Mouse (Mus musculus) gastrocnemius, postnatal 14 days (tissue): ENCODE results near the gene Polr3f. TPM values are rescaled to one million over a fixed set of nuclear protein-coding genes. Genes with fewer than 3 reads are reported as not detected.

Source experiments
- DNase-seq: peaks from one replicate; pipeline ENCODE4 v3.0.0; 2021; ENCODE audit warnings: mixed read lengths
- intact Hi-C: fragments of 180-260 bp; cut with DNase I; formaldehyde crosslinking; loops from one replicate; pipeline ENCODE4 v1.15.1; 2025; ENCODE audit warnings: low total_unique reads
- long read RNA-seq, 2 experiments: library from polyadenylated mRNA; stranded (forward); transcript quantifications; one replicate each; pipeline ENCODE4 v2.0.0; 2021
- total RNA-seq, 2 experiments: library from RNA; stranded (reverse); gene quantifications; 2 replicates each; pipeline ENCODE4 v1.2.3; 2021

The Polr3f gene
- total RNA-seq = 10 to 100 TPM in 1 of 2 experiments, 1 to 10 TPM in 1; 7.9 to 10.6 TPM
- long read RNA-seq, experiment 1, full-length matches to known transcripts = 2 of 3 reads
- long read RNA-seq, experiment 1, partial matches to known transcripts = 1 of 3 reads
- long read RNA-seq, experiment 1, other reads (novel, unspliced or antisense) = 0 of 3 reads
- long read RNA-seq, experiment 2, full-length matches to known transcripts = 3 of 3 reads
- long read RNA-seq, experiment 2, partial matches to known transcripts = 0 of 3 reads
- long read RNA-seq, experiment 2, other reads (novel, unspliced or antisense) = 0 of 3 reads

DNA sequence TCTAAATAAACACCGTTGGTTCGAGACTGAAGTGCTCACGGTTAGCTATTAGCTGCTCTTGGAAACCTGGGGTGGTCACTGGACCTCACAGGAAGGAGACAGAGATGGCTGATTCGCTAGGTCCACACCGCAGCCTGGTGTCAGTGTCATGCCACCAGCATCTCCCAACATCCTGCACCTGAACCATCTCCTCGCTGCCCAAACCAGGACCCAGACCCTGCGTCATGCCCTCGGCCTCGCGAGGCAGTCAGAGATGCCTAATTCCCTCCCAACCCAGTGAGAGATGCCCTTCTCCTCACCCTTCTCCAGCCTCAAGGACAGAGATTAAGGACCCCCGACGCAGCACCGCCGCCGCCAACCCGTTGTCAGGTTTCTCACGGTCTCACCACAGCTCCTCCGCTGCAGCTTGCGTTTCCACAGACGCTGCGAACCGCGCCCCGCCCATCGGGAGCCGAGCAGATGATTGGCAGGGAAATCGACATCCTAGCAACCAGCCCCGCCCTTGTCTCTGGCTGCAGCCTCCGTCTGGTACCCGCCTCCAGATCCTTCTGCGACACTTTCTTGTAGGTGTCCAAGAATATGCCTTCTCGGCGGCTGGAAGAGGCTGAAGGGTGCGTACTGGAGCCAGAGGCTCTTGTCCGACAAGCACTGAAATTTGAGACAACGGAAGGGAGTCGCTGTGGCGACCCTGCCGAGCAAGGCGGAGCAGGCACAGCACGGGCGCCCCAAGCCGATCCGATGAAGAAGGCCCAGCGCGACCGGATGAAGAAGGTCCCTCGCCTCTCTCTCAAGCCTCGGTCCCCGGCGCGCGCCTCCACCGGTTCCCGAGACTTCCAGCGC lies at the start of gene Polr3f, which contains the start of gene Dzank1:
Gene Polr3f (plus strand): TSS at position 738 of the 840 bp plus-strand sequence.
Gene Dzank1 (minus strand): TSS at position 434 of the 840 bp plus-strand sequence.
- peak; percentile 96 for DNase-seq
- intact Hi-C loops = no loop called here

DNA sequence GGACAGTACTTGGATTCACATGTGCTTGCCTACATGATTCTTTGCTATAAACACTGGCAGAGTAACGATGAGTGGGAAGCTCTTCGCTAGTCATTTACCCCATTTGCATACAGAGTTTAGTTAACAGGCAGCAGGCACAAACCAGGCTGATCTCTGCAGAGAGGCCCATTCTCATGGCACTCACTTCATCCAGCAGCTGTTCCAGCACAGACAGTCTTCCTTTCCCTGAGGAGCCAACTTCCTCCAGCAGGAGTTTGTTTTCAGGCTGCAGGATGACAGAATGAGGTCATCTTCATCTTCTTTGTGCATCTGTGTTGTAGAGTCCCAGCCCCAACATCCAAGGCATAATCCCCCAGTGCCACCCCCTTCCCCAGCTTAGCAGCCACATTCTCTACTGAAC lies 48.1 kb upstream of the Polr3f start:
- DNase-seq = no peak
- intact Hi-C loops = no loop called here

DNA sequence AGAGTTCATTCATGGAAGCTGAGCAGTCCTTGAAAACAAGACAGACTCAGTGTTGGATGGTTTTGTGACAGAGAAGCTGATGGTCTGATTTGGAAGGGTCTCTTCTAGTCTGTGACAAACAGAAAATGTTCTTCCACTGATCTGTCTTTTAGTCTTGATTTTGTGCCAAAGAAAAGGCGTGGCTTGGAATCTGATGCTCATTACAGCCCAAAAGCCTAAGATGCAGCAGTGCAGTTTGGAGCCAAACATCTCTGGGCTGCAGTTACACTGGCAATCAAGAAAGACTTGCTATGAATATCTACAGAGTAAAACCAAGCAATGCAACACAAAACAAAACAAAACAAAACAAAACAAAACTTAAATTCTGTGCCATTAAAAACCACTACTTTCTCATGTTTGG lies 43.4 kb upstream of the Polr3f start:
- no peak for DNase-seq
- intact Hi-C loops = no loop called here

DNA sequence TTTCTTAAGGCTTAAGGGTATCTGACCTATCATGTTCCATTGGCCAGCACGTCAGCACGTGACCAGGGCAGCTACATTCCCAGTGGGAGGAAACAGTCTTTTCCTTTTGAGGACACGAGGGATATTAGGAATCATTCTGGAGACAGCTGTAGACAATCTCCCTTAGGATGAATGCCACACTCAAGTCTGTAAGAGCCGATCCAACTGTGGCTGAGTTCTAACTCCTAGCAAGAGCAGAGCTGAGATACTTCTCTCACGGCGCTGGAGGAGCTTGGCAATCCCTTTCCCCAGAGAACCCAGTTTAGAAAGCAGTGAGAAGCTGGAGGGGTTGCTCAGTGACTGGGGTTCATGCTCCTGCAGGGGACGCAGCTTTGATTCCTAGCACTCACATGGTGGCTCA lies 42.1 kb upstream of the Polr3f start:
- intact Hi-C loops = no loop called here
- no peak for DNase-seq

DNA sequence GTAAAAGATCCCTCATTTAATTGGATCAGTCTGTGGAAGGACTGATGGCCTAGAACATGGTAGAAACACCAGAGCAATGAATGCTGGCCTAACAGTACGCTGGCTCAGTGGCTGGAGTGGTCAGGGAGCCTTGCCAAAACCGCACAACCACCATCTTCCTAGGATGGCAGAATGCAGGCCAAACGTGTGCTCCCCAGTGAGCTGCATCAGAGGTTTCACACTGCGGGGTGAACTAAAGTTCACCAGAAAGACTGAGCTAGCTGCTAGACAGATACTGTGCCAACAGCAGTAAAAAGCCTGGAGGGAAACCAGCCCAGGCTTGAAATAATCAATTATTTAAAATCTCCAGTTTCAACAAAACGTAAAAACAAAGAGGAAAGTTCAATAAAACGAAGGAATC lies 40.0 kb upstream of the Polr3f start:
- intact Hi-C loops = no loop called here
- peak; percentile 22 for DNase-seq

DNA sequence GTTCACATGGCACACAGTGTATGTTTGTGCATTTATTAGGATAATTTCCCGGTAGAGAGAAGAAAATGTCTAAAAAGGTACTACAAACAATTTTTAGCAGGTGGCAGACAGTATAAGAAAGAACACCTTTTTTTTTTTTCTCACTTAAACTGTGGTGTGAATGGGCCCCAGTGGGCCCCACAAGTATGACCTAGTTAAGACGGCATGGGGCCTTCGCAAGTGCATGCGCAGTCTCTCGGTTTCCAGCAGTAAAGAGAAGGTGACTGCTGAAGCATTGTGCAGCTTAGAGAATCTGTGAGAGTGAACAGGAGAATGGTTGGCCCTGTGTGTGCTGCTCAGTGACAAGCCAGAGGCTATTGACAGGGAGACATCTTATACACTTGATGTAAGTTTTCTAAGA lies 38.2 kb upstream of the Polr3f start:
- no peak for DNase-seq
- intact Hi-C loops = no loop called here

DNA sequence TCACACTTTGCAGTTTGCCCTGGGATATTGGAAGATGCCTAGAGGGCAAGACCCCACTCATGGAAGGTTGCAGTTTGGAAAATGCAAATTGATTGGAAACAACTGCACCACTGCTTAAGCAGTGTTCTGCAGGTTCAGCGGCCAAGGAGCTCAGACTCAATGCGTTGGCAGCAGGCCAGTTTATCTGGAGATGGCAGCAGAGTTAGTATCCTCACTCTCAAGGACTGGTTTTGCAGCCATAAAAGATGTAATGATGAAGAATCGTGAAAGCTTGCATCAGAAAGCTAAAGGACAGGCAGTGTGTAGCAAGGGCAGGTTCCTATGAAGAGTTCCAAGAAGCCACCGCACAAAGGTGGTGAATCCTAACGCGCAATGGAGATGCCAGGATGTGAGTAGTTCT lies 25.4 kb upstream of the Polr3f start:
- DNase-seq = no peak
- intact Hi-C loops = no loop called here

DNA sequence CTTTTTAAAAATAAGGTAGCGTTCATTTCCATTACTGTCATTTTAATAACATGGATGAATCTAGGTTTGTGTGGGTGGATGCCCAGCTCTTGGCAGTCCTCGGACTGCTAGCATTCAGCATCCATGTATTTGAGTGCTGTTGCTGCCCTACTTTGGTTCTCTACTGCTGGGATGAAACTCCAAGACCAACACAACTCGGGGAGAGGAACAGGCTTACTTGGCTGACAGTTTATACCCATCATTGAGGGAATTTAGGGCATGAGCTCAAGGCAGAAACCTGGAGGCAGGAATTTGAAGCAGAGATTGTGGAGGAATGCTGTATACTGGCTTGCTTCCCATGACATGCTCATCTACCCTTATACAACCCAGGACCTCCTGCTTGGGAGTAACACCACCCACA lies 12.9 kb upstream of the Polr3f start:
- intact Hi-C loops = no loop called here

DNA sequence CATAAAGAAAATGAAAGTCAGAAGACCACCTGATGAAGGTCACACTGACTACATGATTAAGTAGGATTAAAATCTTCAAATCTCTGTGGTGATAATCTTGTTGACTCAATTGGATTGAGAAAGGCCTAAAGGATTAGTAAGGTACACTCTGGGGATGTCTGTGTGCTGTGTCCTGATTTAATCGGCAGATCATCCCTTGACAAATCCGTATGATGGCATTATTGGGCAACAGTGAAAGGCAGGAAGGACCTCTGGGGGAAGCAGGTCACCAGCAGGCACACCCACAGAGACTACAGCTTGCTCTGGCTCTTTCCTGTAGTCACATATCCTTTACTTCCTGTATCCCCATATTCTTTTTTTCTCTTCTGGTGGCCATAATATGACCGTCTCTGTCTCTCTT lies 7.7 kb upstream of the Polr3f start:
- intact Hi-C loops = no loop called here
- no peak for DNase-seq

More for the DNA sequence above, 12.9 kb upstream of the Polr3f start:
- no peak for DNase-seq

DNA sequence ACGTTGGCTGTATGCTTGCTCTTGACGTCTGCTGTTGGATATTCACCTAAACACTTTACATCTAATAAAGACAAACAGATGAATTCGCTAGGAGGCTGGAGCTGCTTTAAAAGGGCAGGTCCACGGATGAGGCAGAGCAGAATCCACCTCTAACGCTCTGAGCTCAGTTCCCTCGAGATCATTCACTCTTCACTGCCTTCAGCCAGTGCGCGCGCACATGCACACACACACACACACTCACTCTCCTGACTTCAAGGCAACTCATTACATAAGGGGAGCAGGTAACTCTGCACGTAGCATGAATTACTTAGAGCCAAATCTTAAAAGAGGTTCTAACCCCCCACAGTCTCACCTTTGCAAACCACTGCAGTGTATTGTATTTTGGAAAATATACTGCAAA lies 1.7 kb upstream of the Polr3f start:
- intact Hi-C loops = no loop called here
- DNase-seq = no peak

DNA sequence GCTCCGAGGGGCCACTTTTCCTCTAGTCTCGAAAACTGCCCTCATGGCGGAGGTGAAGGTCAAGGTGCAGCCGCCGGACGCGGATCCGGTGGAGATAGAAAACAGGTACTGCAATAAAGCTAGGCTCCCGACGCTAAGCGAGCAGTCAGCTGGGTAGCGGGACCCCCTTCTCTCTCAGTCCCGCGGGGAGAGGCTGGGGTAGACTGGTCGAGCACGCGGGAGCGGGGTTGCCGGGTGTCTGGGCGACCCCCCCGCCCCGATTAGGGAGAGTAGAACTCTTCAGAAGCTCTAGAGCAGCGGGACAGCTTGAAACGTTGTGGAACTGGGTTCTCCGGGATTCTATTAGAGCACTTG lies 280 bp downstream of the Polr3f start:
- no peak for DNase-seq
- intact Hi-C loops = no loop called here

DNA sequence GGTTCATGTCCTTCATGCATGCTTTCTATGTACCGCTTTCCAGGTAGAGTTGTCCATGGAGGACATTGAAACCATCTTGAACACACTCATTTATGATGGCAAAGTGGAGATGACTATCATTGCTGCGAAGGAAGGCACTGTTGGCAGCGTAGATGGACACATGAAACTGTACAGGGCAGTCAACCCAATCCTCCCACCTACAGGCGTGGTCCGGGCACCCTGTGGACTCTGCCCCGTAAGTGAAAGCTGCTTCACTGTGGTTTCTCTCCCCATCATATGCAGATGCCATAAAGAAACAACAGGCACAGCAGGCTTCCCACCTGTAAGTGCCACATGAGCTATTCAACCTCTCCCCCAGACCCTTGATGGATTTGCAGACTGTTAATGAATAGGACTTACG lies 9.6 kb downstream of the Polr3f start:
- DNase-seq = no peak
- intact Hi-C loops = no loop called here

DNA sequence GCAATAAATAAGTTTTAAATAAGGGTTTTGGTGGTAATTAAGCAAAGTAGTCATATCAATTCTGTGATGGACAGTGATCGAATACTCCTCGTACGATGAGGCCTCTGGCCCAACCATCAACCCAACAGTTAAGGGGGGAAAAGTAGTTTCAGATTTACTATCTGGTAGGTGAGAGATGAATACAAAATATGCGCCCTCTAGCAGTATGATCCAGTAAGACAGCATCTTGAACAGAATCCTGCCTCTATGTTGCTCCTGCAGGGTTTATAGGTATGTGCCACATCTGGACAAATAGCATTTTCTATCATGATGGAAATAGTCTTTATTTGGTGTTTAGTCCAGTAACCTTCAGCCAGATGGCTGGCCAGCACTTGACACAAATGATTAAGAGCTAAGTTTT lies 13.7 kb downstream of the Polr3f start:
- no peak for DNase-seq
- intact Hi-C loops = no loop called here

DNA sequence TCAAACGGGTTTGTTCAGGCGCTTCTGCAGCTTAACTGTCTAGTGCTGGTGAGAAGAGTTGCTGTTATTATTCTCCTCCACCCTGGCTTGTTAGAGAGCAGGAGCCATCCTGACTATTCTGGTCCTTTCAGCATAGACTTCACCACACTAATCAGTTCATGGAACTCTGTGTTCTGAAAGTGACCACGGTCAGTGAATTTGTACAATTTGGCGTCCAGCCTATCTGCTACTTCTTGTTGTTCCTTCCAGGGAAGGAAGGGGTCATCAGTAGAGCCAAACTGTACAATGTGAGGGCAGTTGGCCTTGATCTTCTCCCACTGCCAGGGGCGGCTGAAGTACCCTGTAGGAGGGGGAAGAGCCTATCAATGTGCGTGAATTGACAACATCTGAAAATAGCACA lies 16.2 kb downstream of the Polr3f start:
- intact Hi-C loops = no loop called here
- DNase-seq = no peak

DNA sequence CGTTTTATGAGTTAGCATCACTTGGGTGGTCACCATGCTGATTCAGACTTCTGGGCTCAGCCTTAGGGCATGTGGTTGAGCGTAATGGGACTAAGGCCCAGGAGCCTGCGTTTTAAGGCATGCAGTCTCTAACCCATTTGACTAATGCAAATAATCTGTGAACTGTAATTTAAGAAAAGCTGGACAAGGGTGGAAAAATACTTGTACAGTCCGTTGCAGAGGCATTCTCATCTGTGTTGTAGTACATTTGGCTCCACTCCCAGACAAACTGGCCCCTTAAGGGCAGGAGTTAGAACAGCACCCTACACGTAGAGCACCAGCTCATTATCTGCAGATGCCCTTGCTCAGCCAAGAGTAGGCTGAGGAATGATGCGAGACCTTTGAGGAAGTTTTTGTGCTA lies 17.1 kb downstream of the Polr3f start:
- intact Hi-C loops = no loop called here
- no peak for DNase-seq

DNA sequence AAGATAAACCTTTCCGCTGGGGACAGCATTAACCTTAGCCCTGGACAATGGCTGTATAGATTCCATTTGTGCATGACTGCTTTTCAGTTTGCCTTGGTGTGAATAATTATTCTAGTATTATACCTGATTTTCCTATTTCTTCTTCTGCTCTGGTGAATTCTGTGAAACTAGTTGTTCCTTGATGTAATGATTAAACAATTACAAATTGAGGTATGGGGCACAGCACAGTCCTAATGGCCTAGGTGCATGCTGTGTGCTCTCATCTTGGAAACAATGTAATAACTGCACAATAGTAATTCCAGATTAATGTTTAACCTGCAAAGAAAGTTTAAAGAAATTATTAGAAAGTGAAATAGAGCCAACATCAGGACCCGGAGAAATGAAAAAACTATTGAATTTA lies 17.5 kb downstream of the Polr3f start:
- intact Hi-C loops = no loop called here
- DNase-seq = no peak

DNA sequence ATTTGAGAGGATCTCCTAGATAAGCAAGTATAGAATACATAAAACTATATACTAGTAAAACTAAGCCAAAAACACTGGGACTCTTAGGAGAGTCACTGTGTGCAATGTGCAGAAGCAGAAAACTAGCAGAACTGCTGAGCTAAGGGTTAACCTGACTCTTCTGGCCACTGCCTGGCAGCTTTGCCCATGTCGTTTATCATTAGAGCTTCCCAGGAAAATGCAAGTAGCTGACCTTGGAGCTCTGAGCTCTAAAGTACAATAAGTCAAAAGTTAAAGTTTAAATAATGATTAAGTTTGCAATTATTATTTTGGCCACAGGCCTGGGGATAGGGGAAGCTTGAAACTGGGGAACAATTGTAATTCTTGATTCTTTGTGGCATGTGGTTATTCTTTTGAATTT lies 18.0 kb downstream of the Polr3f start:
- no peak for DNase-seq
- intact Hi-C loops = no loop called here

DNA sequence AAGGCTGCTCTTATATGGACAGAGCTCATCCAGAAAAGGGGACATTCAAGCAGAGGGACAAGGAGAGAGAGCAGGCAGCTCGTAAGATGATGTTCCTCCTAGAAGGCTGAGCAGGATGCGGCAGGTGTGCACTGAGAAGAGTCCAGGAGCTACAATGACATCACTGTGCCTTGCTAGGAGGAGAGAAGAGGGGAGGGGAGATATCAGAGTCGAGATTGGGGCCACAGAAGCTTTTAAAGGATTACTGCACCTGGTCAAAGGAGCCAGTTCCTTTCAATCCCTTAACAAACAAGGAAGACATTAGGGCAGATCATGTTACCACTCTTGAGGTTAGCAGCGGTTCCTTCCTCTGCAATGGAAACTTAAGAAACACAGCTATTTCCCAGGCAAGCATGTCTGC lies 20.0 kb downstream of the Polr3f start:
- no peak for DNase-seq
- intact Hi-C loops = no loop called here

DNA sequence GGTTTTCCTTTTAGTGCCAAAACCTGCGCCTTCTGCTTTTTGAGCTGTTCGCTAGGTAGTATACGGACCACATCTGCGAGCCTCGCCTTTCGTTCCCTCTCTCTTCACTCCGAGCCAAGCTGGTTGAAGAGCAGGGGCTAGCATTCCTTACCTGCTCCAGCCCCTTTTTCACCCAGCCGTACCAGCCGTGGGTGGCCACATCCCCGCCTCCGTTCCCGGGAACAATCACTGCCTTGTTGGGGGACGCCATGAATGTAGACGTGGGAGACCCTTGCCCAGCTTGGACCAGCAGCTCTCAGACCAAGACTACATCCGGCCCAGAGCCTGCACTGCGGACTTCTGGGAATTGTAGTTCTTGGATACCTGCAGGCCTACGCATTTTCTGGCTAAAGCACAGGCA lies 23.0 kb downstream of the Polr3f start, which contains the start of gene Rbbp9:
Gene Rbbp9 (minus strand): TSS at position 341 of the 400 bp plus-strand sequence.
- DNase-seq = peak; percentile 27
- intact Hi-C loops = no loop called here

DNA sequence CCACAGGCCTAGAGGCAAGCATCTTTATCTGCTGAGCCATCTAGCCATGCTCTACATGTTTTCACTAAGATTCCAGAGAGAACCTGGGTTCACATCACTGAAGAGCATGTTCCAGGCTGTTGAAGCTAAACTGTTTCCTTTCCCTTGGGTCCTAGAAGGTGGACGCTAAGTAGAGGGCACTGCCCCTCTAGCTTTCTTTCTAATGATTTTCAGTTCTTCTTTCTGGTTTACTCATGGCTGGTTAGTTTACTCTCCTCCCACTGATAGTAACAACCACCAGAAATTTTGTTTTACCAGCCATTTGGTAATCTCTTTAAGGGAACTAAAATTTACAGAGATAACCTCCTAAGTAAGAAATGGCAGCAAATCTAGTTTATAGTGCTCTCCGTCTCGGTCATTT lies 26.4 kb downstream of the Polr3f start:
- no peak for DNase-seq
- intact Hi-C loops = no loop called here

DNA sequence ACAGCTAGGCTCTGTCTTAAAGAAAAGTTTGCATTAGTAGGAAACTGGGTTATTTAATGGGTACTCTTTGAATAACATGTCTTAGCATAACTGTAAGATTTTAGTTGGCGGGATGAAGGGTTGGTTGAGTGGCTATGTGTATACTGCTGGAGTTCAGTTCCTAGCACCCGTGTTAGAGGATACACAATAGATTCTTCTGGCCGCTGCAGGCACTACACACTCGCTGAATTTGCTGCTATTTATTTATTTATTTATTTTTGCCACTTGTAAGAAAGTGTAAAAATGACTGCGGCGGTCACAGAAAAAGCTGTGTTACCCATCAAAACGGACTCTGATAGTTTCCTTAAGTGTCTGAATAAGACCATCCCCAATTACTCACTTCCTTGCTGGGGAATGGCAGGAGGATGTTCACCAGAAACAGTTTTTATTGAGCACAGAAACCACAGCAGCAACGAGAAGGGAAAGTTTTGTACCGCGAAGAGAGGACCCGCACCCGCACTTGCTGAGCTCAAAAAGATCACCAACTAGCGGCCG lies 27.8 kb downstream of the Polr3f start:
- DNase-seq = no peak
- intact Hi-C loops = no loop called here
